Mouse (Mus musculus): ENCODE results near the gene Gm21679. TPM values are rescaled to one million over a fixed set of nuclear protein-coding genes. Genes with fewer than 3 reads are reported as not detected.

Gene Gm21679
- not detected in 2 replicates for polyA plus RNA-seq (2021; fragmentation: Nextera tagmentation)
- long read RNA-seq, experiment 1, result 0 reads
- long read RNA-seq, experiment 2, result 0 reads

GRCm38 (mm10) chrY:29683270-29683669 lies at the start of gene Gm21679:
Gm21679 (minus strand) TSS chrY:29683370.

